Mouse (Mus musculus): ENCODE results near the gene Nup210. TPM values are rescaled to one million over a fixed set of nuclear protein-coding genes. Genes with fewer than 3 reads are reported as not detected.

Nup210 gene
- polyA plus RNA-seq, 1 experiment from 2014 or later, result 33.0 TPM

- in situ Hi-C loops (cut with MboI; ENCODE audit: low pct_unique_long_range_greater_than_20kb), result no loop called here
- ChIA-PET POLR2A (no interaction called here), CTCF (interaction anchor here (0.7 to 2.4 kb wide), 5 partner anchors 11 to 290 kb away, joined by 3 to 9 read pairs (median 3); no protein-coding TSS in a partner anchor)
- DNase-seq (ENCODE audit: low read depth, low spot score) (no peak), ATAC-seq (no peak)
- no peaks in the 10 kb centered on the region for H3K27me3 ChIP-seq
- peak; percentile 56 for TF ChIP-seq CTCF (IDR thresholded peaks at IDR 0.05)
Measured at GRCm38 (mm10) chr6:91085114-91085892, 31.3 kb downstream of the Nup210 start.

GRCm38 (mm10) chr6:91080033-91080432, 36.6 kb downstream of the Nup210 start:
- no peak for TF ChIP-seq CTCF (IDR thresholded peaks at IDR 0.05)
- CTCF ChIA-PET, result interaction anchor here (0.8 kb wide), 1 partner anchor 22 kb away, joined by 3 read pairs; no protein-coding TSS in a partner anchor

GRCm38 (mm10) chr6:91076249-91076648, 40.4 kb downstream of the Nup210 start:
- POLR2A ChIA-PET, result interaction anchor here (1.0 kb wide), 1 partner anchor 40 kb away, joined by 3 read pairs; no protein-coding TSS in a partner anchor
- ATAC-seq (peak; percentile 93), DNase-seq (ENCODE audit: low read depth, low spot score) (peak; percentile 90)
- CTCF ChIA-PET, result interaction anchor here (1.4 to 6.7 kb wide), 2 partner anchors 17 to 205 kb away, joined by 5 to 30 read pairs; no protein-coding TSS in a partner anchor
- TF ChIP-seq CTCF (IDR thresholded peaks at IDR 0.05), result no peak
- in situ Hi-C loops (cut with MboI; ENCODE audit: low pct_unique_long_range_greater_than_20kb), result no loop called here
- H3K27me3 ChIP-seq, result no peaks in the 10 kb centered on the region

More at GRCm38 (mm10) chr6:91080033-91080432, 36.6 kb downstream of the Nup210 start:
- in situ Hi-C loops (cut with MboI; ENCODE audit: low pct_unique_long_range_greater_than_20kb), result no loop called here
- DNase-seq (ENCODE audit: low read depth, low spot score), result no peak
- ATAC-seq, result no peak
- H3K27me3 ChIP-seq, result no peaks in the 10 kb centered on the region
- POLR2A ChIA-PET, result no interaction called here

DNA sequence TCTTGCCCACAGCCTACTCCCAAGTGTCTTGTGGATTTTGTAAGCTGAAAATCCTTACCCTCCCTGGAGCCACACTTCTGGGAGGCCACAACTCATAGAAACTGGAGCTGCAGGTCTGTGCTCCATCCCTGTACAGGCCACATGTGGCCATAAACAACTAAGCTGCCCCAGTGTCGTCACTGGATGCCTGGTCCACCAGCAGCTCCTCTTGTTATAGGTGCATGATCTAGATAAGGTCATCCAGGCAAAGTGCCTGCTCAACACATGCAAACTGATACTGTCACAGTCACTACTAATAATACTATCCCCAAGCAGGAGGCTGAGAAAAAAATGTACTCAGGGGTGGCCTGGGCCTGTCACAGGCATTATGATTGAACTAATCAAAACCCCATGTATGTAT, 48.1 kb downstream of the Nup210 start:
- ATAC-seq, result no peak
- no peaks in the 10 kb centered on the region for H3K27me3 ChIP-seq
- POLR2A ChIA-PET, result interaction anchor here (1.2 kb wide), 1 partner anchor 11 kb away, joined by 4 read pairs; no protein-coding TSS in a partner anchor
- no peak for DNase-seq (ENCODE audit: low read depth, low spot score)
- in situ Hi-C loops (cut with MboI; ENCODE audit: low pct_unique_long_range_greater_than_20kb), result no loop called here
- CTCF ChIA-PET, result interaction anchor here (1.1 to 1.4 kb wide), 2 partner anchors 8 to 21 kb away, joined by 3 read pairs; no protein-coding TSS in a partner anchor
- no peak for TF ChIP-seq CTCF (IDR thresholded peaks at IDR 0.05)

- DNase-seq (ENCODE audit: low read depth, low spot score) (no peak), ATAC-seq (no peak)
- ChIA-PET CTCF (no interaction called here), POLR2A (no interaction called here)
- TF ChIP-seq CTCF (IDR thresholded peaks at IDR 0.05), result no peak
- in situ Hi-C loops (cut with MboI; ENCODE audit: low pct_unique_long_range_greater_than_20kb), result no loop called here
- H3K27me3 ChIP-seq, result no peaks in the 10 kb centered on the region
Measured at GRCm38 (mm10) chr6:91067048-91067447, 49.6 kb downstream of the Nup210 start.

DNA sequence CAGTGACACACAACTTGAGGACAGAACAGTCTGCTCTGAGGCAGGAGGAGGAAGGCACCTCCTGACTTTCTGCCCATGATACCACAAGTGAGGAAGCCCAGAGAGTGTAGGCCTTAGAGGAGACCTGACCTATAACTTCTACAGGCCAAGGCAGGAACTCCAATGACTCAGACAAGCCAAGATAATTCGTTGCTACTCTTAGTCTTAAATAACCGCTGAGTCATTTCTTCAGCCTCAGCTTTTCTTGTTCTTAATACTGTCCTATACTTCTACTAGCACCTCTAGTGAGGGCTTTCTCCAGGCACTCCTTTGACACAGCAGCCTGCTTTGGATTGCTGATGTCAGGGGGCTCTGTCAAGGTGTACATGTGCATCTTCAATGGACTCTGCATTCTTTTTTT, 55.3 kb downstream of the Nup210 start:
- no peaks in the 10 kb centered on the region for H3K27me3 ChIP-seq
- DNase-seq (ENCODE audit: low read depth, low spot score) (no peak), ATAC-seq (no peak)
- in situ Hi-C loops (cut with MboI; ENCODE audit: low pct_unique_long_range_greater_than_20kb), result no loop called here
- POLR2A ChIA-PET, result interaction anchor here (1.7 kb wide), 1 partner anchor 16 kb away, joined by 6 read pairs; no protein-coding TSS in a partner anchor
- no peak for TF ChIP-seq CTCF (IDR thresholded peaks at IDR 0.05)
- CTCF ChIA-PET, result interaction anchor here (1.1 to 3.8 kb wide), 2 partner anchors 14 to 38 kb away, joined by 3 to 30 read pairs; no protein-coding TSS in a partner anchor

DNA sequence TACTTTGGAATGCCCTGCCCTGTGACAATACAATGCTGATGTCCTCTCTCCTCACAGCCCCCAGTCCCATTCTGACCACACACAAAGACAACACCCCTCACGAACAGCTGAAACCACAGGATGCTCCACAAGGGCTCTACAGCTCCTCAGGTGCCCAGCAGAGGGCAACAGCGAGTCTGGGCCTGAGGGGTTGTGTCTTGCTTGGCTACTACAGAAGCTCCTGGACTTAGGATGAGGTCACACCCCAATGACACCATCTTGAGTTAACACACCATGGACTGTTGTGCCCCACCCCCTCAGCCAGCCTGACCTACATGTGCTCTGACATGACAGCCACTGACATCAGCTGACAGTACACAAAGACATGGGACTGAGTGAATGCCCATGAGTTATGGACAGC, 56.9 kb downstream of the Nup210 start:
- CTCF ChIA-PET, result interaction anchor here (0.7 to 3.8 kb wide), 27 partner anchors 8 to 322 kb away, joined by 3 to 30 read pairs (median 3); partner anchors contain the start of gene Hdac11
- peak; percentile 91 for TF ChIP-seq CTCF (IDR thresholded peaks at IDR 0.05)
- H3K27me3 ChIP-seq, result no peaks in the 10 kb centered on the region
- POLR2A ChIA-PET, result interaction anchor here (1.7 kb wide), 1 partner anchor 18 kb away, joined by 6 read pairs; no protein-coding TSS in a partner anchor
- ATAC-seq (peak; percentile 44), DNase-seq (ENCODE audit: low read depth, low spot score) (no peak)
- in situ Hi-C loops (cut with MboI; ENCODE audit: low pct_unique_long_range_greater_than_20kb), result loop anchor here (10.0 kb wide), 1 partner anchor 225 kb away; no protein-coding TSS in a partner anchor

GRCm38 (mm10) chr6:91057989-91058388, 58.6 kb downstream of the Nup210 start:
- in situ Hi-C loops (cut with MboI; ENCODE audit: low pct_unique_long_range_greater_than_20kb), result loop anchor here (10.0 kb wide), 1 partner anchor 227 kb away; no protein-coding TSS in a partner anchor
- DNase-seq (ENCODE audit: low read depth, low spot score), result no peak
- no peaks in the 10 kb centered on the region for H3K27me3 ChIP-seq
- POLR2A ChIA-PET, result interaction anchor here (1.1 kb wide), 1 partner anchor 11 kb away, joined by 4 read pairs; no protein-coding TSS in a partner anchor
- TF ChIP-seq CTCF (IDR thresholded peaks at IDR 0.05), result no peak
- CTCF ChIA-PET, result interaction anchor here (0.7 to 3.8 kb wide), 7 partner anchors 8 to 82 kb away, joined by 3 to 30 read pairs (median 6); no protein-coding TSS in a partner anchor
- no peak for ATAC-seq

GRCm38 (mm10) chr6:91056348-91056747, 60.3 kb downstream of the Nup210 start:
- CTCF ChIA-PET, result interaction anchor here (1.5 to 3.2 kb wide), 2 partner anchors 10 to 13 kb away, joined by 6 to 13 read pairs; no protein-coding TSS in a partner anchor
- POLR2A ChIA-PET, result interaction anchor here (0.8 kb wide), 1 partner anchor 11 kb away, joined by 3 read pairs; no protein-coding TSS in a partner anchor
- no peak for TF ChIP-seq CTCF (IDR thresholded peaks at IDR 0.05)
- in situ Hi-C loops (cut with MboI; ENCODE audit: low pct_unique_long_range_greater_than_20kb), result loop anchor here (10.0 kb wide), 1 partner anchor 228 kb away; no protein-coding TSS in a partner anchor
- no peaks in the 10 kb centered on the region for H3K27me3 ChIP-seq
- ATAC-seq, result no peak
- DNase-seq (ENCODE audit: low read depth, low spot score), result no peak

DNA sequence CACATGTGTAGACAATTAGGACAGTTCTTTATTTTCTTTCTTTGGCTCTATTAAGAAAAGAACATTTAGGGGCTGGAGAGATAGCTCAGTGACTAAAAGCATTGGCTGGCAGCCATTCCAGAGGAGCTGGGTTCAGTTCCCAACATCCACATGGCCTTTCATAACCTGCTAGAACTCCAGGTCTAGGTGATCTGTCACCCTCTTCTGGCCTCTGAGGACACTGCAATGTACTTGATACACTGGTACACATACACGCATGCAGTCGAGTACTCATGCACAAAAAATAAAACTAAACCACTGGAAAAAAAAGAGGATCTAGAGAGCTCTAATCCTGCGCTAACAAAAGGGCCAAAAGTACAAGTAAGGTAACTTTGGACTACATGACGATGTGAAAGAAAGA, 64.1 kb downstream of the Nup210 start:
- DNase-seq (ENCODE audit: low read depth, low spot score) (no peak), ATAC-seq (no peak)
- in situ Hi-C loops (cut with MboI; ENCODE audit: low pct_unique_long_range_greater_than_20kb), result loop anchor here (10.0 kb wide), 1 partner anchor 232 kb away; no protein-coding TSS in a partner anchor
- CTCF ChIA-PET, result interaction anchor here (0.8 to 2.1 kb wide), 5 partner anchors 10 to 229 kb away, joined by 3 to 6 read pairs (median 4); partner anchors contain the start of gene Iqsec1
- peak; percentile 69 for TF ChIP-seq CTCF (IDR thresholded peaks at IDR 0.05)
- POLR2A ChIA-PET, result no interaction called here
- H3K27me3 ChIP-seq, result no peaks in the 10 kb centered on the region
